Mouse (Mus musculus): ENCODE data around the gene Exosc1. TPM values are rescaled to one million over a fixed set of nuclear protein-coding genes. Genes with fewer than 3 reads are reported as not detected.
"Not testable (repeated sequence)": the region's sequence is repeated elsewhere in the genome, so short reads cannot be mapped to it uniquely, and the experiment has no call there.

The Exosc1 gene
- polyA plus RNA-seq, 1 experiment: 10.4 TPM

DNA sequence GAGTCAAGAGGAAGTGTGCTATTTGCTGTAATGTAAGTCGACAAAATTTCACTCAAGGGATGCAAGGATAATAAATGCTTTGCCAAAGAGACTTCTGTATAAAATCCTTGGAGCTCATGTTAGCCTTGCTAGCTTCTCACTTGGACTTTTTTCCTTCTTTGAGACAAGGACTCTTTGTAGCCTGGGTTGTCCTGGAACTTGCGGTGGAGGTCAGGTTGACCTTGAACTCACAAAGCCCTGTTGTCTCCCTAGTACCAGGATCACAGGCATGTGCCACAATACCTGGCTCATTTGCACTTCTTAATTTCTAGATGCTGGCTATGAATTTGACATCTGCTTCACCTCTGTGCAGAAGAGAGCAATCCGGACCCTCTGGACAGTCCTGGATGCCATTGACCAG, 17.9 kb downstream of the Exosc1 start:
- 84% methylated on average over 3 of the region's 3 CpGs for WGBS
- DNase-seq (ENCODE audit: low read depth, low spot score): no peak

DNA sequence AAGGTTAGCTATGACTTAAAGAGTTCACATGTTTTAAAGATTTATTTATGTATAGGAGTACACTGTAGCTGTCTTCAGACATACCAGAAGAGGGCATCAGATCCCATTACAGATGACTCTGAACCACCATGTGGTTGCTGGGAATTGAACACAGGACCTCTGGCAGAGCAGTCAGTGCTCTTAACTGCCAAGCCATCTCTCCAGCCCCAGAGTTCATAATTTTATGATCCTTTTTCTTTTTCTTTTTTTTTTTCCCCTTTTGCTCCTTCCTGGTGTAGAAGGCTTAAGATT, 18.7 kb downstream of the Exosc1 start:
- not testable (repeated sequence) for DNase-seq (ENCODE audit: low read depth, low spot score)

DNA sequence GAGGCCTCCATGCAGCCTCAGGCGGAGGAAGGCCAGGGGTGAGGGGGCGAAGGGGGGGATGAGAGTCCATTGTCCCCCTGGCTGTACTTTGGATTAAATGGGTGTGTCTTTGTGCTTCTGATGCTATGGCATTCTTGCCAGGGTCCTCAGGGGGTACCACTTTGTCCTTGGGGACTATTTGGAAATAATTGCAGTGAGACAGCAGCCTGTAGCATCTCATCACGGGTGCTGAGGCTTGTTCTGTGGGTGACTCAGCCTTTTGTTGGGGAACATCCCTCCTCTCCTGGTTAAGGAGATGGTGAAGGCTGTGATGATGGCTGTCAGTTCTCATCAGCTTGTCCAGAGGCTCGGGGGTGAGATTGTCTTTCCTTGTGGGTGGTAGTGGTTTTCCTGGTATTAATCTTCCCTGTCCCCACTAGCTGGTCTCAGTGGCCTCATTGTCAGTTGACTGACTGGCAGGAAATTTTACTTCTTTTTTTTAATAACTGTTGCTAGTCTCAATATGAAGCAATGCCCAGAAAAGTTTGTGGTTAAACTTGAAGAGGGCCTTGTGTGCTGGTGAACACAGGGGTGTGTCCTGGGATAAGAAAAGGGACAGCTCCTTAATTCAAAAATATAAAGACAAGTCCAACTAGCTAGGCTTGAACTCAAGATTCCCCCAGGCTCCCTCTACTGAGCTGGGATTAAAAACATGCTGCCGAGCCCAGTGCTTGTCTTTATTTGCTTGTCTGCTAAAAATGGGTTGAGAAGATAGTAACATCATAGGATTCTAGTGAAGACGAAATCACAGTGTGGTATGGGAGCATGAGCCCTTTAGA, 19.2 kb downstream of the Exosc1 start:
- DNase-seq (ENCODE audit: low read depth, low spot score): no peak

DNA sequence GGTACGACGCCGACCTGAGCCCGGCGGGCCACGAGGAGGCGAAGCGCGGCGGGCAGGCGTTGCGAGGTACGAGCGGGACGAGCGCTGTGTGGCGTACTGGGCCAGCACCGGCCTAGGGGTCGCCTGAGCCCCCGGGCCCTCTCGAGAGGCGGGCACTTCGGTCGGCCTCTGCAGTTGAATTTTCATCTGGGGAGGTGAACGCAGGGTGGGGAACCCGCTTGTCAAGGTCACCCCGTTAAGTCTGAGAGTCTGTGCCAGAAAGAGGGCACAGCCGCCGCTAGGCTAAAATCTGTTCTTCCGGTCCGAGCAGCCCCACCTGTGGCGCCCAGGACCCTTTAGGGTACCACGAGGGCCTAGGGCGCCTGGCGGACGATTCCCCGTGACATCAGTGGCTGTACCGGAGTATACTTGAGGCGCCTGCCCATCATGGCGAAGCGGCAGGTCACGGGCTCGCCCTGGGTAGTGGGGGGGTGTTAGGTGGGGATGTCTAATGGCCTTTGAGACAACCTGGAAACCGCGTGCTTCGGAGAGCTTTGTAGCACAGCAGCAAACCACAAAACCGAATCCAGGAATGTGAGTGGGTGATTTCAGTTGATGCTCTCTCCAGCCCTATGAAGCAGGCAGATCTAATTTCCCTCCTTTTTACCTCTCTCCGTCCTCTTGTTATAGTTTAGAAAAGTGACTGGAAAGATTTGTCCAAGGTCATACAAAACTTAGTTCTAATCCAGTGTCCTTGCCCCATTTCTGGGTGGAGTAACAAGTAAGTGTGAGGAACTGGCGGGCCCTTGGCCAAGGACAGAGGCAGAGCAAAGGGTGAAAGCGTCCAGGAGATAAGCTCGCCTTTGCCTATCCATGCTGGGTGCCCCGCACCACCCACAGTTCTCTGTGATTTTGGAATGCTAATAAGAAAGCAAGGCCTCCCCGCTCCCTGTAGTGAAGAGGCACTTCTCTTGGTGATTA, 20.8 kb downstream of the Exosc1 start:
- under 1% methylated on average over 53 of the region's 53 CpGs for WGBS
- no peak for DNase-seq (ENCODE audit: low read depth, low spot score)

More for the DNA sequence above, 19.2 kb downstream of the Exosc1 start:
- WGBS: 59% methylated on average over 6 of the region's 6 CpGs

DNA sequence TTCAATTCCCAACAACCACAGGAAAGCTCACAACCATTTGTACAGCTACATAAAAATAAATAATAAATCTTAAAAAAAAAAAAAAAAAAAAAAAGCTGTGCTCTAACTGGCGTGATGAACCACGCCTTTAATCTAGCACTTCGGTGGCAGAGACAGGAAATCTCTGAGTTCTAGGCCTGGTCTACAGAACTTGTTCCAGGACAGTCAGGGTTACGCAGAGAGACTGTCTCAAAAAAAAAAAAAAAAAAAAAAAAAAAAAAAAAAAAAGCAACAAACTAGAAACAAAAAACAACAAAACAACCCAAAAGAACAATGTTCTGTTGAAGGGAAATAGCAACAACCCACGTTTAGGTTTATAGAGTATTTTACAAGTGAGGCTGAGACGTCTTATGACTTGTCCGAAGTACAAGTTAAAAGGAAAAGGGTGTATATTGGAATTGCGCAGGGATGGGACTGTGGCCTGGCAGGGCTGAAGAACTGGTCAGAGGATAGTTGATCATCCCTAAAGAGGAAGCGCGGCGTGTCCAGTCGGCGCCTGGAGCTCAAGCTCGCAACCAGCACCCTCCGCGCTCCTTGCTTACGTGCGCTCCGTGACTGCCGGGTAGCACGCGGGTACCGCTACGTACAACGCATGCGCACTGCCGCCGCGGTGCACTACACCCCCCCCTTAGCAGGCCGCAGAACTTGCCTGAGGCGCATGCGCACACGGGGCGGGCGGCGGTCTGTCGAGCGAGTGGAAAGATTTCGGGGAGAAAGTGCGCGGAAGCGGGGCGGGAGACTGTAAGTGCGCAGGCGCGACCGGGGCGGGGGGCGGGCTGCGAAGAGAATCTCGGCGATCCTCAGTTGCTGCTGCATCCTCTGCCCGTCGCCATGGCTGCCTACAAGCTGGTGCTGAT, 21.8 kb downstream of the Exosc1 start, which contains the start of gene Pgam1:
Gene Pgam1, plus strand, starts transcription at position 746 of the 896 bp plus-strand sequence.
- DNase-seq (ENCODE audit: low read depth, low spot score): peak; percentile 89
- WGBS: 2% methylated on average over 54 of the region's 54 CpGs

DNA sequence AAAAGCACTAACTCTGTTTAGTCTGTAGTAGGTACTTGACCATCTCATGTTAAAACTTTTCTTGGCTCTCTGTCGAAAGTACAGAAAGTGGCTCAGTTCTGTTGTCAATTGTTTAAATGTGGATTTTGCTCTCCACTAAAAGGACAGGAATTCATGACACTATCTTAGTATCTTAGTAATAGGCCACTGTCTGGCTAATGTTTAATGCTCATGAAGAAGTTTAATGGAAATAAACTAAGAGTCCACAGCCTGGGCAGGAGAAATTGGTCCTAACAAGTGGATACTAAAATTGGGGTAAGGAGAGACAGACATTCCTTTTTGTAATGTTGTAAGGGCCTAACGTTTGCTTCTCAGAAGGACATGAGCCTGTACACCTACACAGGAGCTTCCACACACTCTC, 22.8 kb downstream of the Exosc1 start:
- WGBS: 78% methylated on average over 2 of the region's 2 CpGs
- no peak for DNase-seq (ENCODE audit: low read depth, low spot score)

DNA sequence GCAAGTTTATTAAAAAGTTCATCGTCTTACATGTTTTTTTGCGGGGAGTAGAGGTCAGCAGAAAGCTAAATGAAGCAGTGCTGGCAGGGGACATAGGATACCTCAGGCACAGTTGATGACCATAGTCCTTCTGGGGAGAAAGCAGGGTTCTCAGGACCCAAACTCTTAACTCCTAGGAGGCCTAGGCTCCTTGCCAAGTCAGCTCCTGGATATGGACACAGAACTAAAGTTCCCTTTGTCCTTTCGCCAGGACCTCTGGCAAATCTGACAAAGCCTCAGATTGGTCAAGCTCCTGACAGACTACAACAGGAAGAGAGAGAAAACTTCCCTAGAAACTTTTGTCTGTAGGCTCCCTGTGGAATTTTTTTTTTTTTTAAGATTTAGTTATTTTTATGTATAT, 24.5 kb downstream of the Exosc1 start:
- WGBS: 86% methylated on average over 3 of the region's 3 CpGs
- DNase-seq (ENCODE audit: low read depth, low spot score): no peak

DNA sequence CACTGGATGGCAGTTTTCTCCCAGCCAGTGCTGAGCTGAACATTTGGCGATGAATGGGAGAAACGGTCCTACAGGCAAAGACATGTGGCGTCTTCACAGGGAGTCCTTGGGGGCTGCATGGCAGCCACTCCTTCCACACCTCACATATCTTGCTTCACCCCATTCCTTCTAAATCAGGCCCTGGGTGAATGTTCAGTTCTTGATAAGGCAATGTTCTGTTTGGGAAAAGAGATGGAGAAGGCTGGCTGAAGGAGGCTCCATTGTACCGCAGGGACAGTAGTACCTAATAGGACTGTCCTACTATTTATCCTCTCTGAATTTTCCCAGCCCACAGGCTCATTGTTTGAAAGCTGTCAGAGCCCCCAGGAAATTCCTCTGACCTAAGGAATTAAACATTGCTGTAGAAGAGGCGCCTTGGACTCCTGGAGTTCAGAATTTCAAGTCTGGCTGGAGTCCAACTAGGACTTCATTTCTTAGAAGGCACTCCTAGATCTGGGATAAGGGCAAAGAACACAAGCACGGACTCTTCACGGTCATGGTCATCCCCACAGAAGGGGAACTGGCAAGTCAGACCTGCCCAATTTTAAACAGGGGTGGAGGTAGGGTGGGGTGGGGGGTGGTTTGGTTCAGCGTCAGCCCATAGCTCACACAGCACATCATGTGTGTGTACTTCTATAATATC, 26.0 kb downstream of the Exosc1 start:
- no peak for DNase-seq (ENCODE audit: low read depth, low spot score)
- 47% methylated on average over 8 of the region's 8 CpGs for WGBS

DNA sequence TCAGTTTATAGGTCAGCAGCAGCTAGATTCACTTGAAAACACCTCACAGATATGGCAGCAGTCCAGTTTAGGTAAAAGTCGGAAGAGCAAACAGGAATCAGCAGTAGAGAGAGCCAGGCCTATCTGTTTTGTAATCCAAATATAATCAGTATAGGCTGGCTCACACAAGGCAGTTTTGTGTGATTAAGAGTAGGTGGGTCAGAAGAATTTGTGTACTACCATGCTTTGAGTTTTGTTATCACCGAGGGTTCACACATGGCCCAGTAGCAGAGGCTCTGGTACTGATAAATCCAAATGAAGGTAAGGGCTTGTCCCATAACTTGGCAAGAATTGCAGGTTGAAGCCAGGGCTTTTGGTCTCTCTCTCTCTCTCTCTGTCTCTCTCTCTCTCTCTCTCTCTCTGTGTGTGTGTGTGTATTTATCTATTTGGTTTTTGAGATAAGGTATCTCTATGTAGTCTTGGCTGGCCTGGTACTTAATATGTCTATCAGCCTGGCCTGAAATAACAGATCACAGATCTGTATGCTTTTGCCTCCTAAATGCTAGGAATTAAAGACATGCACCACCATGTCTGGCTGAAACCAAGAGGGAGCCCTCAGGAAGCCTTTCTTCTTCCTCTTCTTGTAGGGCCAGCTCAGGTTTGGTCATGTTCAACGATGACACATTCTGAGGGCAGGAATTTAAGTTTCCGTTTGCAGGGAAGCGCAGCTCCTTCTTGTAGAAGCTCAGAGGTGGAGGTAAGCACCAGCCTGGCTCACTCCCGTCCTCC, 26.7 kb downstream of the Exosc1 start:
- WGBS: 56% methylated on average over 6 of the region's 6 CpGs
- DNase-seq (ENCODE audit: low read depth, low spot score): no peak

DNA sequence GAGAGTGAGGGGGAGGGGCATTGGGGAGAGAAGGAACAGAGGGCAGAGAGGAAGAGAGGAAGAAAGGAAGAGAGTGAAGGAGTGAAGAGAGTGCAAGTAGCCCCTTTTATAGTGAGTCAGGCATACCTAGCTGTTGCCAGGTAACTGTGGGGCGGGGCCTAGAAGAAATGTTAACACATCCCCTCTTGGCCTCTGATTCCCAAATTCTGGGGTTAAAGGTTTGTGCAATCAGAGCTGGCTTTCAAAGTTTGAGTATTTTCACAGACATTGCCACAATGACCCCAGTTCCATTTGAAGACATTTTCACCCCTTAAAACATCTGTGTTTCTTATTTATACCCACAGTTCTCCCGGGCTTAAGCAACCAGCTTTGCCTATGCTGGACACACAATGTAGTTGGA, 28.0 kb downstream of the Exosc1 start:
- DNase-seq (ENCODE audit: low read depth, low spot score): no peak
- WGBS: 94% methylated on average over 2 of the region's 2 CpGs

DNA sequence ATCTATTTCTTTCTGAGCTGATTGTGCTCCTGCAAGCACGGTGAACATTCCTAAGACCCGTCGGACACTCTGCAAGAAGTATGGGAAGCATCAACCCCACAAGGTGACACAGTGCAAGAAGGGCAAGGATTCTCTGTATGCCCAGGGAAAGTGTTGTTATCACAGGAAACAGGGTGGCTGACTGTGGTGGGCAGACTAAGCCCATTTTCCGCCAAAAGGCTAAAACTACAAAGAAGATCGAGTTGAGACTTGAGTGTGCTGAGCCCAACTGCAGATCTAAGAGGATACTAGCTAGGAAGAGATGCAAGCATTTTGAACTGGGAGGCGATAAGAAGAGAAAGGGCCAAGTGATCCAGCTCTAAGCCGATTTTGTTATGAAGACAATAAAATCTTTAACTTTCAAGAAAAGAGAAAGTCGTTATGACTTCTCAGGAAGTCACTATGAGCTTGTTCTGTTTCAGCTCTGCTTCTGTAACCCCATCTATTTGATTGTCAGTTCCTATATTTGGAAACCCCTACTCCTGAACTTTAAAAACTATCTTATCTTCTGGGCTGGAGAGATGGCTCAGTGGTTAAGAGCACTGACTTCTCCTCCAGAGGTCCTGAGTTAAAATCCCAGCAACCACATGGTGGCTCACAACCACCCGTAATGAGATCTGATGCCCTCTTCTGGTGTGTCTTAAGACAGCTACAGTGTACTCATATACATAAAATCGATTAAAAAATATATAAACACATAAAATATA, 30.2 kb downstream of the Exosc1 start:
- 80% methylated on average over 10 of the region's 10 CpGs for WGBS

DNA sequence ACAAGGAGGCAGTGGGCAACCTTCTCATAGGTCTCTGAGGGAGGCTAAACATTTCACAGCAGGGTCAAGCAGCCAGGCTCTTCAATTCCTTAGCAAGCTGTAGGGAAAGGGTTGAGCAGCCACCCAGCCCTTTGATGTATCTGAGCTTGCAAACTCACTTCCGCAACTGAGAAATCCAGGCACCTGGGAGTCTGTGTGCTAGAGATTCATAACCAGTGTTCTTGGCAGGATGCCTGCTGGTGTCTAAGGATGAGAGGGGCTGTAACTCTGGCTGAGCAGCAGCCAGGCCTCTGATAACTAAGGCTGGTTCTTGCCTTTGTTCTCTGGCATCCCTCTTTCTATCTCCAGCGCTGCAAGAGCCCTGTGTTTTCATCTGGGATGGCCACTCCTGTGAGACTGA, 31.5 kb downstream of the Exosc1 start:
- WGBS: 40% methylated on average over 2 of the region's 2 CpGs
- no peak for DNase-seq (ENCODE audit: low read depth, low spot score)

More for the DNA sequence above, 30.2 kb downstream of the Exosc1 start:
- DNase-seq (ENCODE audit: low read depth, low spot score): no peak

DNA sequence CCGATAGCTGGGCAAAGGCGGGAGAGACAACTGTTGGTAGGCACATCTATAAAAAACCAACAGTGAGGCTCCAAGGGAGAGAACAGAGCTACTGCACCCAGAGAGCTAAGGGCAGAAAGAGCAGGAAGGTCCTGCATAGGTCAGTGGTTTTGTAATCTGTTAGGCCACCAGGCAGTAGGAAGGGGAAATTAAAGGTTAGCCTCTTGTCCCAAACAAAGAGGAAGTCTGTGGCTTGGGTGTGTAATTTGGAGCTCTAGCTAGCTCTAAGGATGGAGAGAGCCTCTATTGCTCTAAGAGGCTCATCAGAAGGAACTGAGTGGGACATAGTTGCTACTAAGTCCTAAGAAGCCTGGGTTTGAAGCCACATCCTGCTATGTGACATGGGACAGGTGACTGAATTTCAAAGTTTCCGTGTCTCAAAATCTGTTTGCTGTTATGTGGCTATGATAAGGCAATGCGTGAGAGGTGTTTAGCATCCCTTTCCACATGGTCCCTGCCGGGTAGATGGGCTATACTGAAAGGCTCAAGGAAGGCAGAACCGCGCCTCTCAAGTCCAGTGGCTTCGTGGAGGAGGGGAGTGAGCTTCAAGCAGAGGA, 32.6 kb downstream of the Exosc1 start:
- WGBS: 79% methylated on average over 8 of the region's 8 CpGs
- no peak for DNase-seq (ENCODE audit: low read depth, low spot score)

DNA sequence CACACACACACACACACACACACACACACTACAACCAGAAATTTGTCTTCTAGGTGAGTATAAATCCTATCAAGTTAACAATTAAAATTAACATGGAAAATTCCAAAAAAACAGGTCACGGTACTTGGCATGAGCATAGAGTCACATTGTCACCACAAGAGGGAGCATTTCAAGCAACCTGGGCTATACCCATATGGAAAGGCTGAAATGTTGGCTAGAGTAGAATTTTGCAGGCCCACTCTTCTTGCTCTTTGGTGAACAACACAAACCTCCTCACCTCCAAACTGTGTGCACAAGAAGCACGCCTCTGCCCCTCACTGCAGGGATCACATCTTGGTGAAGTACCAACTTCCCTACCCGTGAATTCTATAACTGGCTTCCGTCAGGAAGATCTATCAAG, 34.4 kb downstream of the Exosc1 start:
- WGBS: 44% methylated on average over 4 of the region's 4 CpGs
- no peak for DNase-seq (ENCODE audit: low read depth, low spot score)

DNA sequence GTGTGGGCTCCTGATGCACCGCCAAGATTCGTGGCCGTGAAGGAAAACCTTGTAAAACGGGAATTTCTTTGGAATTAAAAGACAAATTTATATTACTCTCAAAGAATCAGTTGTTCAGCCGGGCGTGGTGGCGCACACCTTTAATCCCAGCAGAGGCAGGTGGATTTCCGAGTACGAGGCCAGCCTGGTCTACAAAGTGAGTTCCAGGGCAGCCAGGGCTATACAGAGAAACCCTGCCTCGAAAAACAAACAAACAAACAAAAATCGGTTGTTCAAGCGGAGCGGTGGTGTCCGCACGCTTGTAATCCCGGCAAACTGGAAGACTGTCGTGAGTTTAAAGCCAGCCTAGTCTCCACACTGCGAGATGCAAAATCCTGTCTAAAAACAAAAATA, 36.9 kb downstream of the Exosc1 start:
- no peak for DNase-seq (ENCODE audit: low read depth, low spot score)
- WGBS: 11% methylated on average over 18 of the region's 18 CpGs

DNA sequence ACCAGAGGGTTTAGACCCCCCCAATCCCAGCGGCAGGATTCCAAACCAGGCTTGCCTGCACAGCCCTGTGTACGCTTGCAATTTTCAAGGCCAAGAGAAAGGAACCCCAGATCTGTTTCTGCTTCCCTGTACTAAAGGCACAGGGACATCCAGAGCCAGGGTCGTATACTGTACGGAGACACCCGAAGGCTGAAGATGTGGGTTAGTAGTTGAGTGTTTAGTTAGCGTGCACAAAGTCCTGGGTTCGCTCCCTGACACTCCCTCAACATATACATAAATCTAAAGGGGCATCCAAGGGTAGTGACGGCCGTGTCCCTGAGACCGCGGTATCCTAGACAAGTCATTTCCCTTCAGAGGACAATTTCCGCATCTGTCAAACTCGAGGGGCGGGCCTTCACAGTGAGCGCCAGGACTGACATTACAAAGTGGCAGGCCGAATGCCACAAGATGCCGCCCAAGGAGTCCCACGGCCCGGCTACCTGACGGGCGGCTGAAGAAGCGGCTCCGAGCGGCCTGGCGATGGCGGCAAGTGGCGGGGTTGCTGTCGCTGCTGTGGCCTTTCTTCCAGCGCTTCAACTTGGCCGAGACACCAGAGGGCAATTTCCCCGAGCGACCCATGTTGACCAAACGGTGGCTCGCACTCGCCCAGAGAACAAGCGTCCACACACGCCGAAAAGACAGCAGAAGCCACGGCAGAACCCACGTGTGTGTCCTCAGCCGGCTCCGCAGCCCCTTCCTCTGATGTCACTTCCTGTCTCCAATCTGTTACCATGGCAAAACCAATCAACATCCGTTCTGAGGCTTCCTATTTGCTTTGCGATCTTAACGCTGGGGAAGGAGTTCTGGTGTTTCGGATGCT, 37.5 kb downstream of the Exosc1 start, which contains the start of gene Rrp12:
Gene Rrp12, minus strand, starts transcription at position 714 of the 859 bp plus-strand sequence.
- WGBS: under 1% methylated on average over 46 of the region's 46 CpGs
- peak; percentile 95 for DNase-seq (ENCODE audit: low read depth, low spot score)

DNA sequence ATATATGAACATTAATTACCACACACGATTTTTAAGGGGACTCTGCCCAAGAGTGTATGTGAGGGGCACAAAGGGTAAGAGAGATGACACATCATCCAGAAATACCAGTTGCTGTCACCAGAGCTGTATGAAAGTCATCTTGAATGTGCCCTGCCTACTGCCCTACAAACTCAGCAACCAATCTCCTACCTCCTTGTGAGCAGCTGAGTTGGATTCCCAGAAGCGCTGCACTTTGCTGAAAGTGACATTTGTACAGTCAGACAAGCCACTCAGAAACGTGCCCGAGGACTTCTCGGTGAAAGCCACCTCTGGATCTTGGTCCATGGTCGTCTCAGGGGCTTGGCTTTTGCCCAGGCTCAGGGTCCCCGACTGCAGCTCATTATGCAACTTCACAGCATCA, 38.3 kb downstream of the Exosc1 start:
- 18% methylated on average over 7 of the region's 7 CpGs for WGBS
- no peak for DNase-seq (ENCODE audit: low read depth, low spot score)

Data from large intestine, adult 2 months (tissue).